Mouse (Mus musculus) kidney, adult 2 months (tissue): ENCODE data around the gene Unc5c. TPM values are rescaled to one million over a fixed set of nuclear protein-coding genes. Genes with fewer than 3 reads are reported as not detected.

Experiments
- DNase-seq: peaks from one replicate; pipeline ENCODE4 v3.0.0; 2021
- H3K27ac ChIP-seq: fragments of 200-500 bp; 2 replicates; pipeline ENCODE4 v1.5.1; 2012; ENCODE audit warnings: low read depth, low read length, control low read depth, inconsistent platforms; ENCODE audit not compliant: insufficient read depth
- H3K27me3 ChIP-seq: fragments of 200-500 bp; replicated peaks from 2 replicates; pipeline ENCODE4 v1.6.1; 2012; ENCODE audit warnings: mild to moderate bottlenecking, moderate library complexity, low read length, inconsistent platforms; ENCODE audit not compliant: control insufficient read depth, insufficient read depth
- H3K36me3 ChIP-seq: fragments of 200-500 bp; 2 replicates; pipeline ENCODE4 v1.6.1; 2012; ENCODE audit warnings: mild to moderate bottlenecking, moderate library complexity, low read length, inconsistent platforms; ENCODE audit not compliant: control insufficient read depth, insufficient read depth
- H3K4me1 ChIP-seq: fragments of 200-500 bp; 2 replicates; pipeline ENCODE4 v1.6.1; 2011; ENCODE audit warnings: low read length; ENCODE audit not compliant: control insufficient read depth, insufficient read depth
- H3K4me3 ChIP-seq: fragments of 200-500 bp; 2 replicates; pipeline ENCODE4 v1.5.1; 2011; ENCODE audit warnings: mild to moderate bottlenecking, low read depth, low read length, control low read depth; ENCODE audit not compliant: insufficient read depth
- CTCF ChIP-seq: fragments of 200-500 bp; conservative IDR thresholded peaks from 2 replicates; pipeline ENCODE4 v1.5.1; 2011; ENCODE audit warnings: low read depth, mild to moderate bottlenecking, control low read depth, low read length, moderate library complexity, mixed read lengths; ENCODE audit not compliant: insufficient read depth, insufficient read length
- POLR2A ChIP-seq: fragments of 200-500 bp; IDR thresholded peaks from one replicate; pipeline ENCODE4 v1.6.1; 2011; ENCODE audit warnings: low read depth, low read length, control low read depth
- WGBS: fragments of 180-500 bp; shearing (Covaris S2); methylation state at CpG from one replicate; pipeline ENCODE4 v1.1.7; 2018; 5-methylcytosine and 5-hydroxymethylcytosine counted together
- polyA plus RNA-seq: library from polyadenylated mRNA; depleted of rRNA; stranded (reverse); fragments of >200 nt; gene quantifications from 2 replicates; pipeline ENCODE4 v1.2.3, GENCODE M21; 2012

Gene Unc5c
- polyA plus RNA-seq, 1 experiment = 2.3 TPM

DNA sequence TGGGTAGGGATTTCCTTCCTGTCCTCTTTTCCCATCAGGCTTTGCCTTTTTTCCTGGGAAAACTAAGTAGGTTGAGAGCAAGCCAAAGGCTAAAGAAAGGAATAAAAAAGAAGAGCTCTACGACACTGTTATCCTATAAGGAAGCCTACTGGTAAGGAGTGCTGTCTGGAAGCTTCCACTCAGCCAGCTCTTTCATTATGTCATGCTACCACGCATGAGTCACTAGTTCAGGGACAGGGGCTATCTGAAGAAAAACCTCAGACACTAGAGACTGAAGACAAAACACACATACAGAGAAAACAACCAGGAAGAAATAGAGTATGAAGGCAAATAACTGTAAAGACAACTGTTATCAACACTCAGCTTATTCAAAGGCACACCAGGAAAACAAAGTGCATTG is 417.5 kb downstream of the Unc5c start:
- Histone ChIP-seq H3K27me3 (no peaks in the 10 kb centered on the region), H3K36me3 (no peaks in the 10 kb centered on the region), H3K27ac (no peak overlapping the region), H3K4me1 (no peaks in the 10 kb centered on the region; the same call in 1 of the 2 replicates), H3K4me3 (no peak overlapping the region)
- 74% methylated on average over 2 of the region's 2 CpGs for WGBS
- no peak for TF ChIP-seq CTCF
- no peak for TF ChIP-seq POLR2A
- no peak for DNase-seq

DNA sequence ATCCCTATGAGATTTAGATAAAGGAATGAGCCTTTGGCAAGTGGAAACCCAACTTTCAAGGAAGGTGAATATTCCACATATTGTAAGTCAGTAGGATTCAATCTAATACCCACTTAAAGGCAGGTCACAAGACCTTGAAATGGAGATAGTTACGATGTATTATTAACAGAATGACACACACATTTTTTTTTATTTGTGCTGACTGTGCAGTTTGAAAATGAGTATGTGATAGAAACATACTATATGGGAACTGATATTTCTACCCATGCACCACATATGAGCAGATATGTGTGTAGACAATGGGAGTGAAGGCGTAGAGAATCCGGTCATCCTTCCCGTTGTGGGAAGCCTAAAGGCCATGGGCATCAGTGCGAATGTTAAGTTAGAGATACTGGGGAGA is 419.2 kb downstream of the Unc5c start:
- no peak overlapping the region for H3K27ac ChIP-seq
- no peaks in the 10 kb centered on the region for H3K36me3 ChIP-seq
- H3K4me1 ChIP-seq = no peaks in the 10 kb centered on the region; the same call in 1 of the 2 replicates
- no peak for DNase-seq
- TF ChIP-seq POLR2A = no peak
- TF ChIP-seq CTCF = no peak
- no peaks in the 10 kb centered on the region for H3K27me3 ChIP-seq
- 96% methylated on average over 5 of the region's 5 CpGs for WGBS
- no peak overlapping the region for H3K4me3 ChIP-seq
